Mouse (Mus musculus) testis, adult 2 months (tissue): ENCODE measurements around the gene Iglon5.

ENCODE experiments used
- CTCF ChIP-seq: fragments of 200-500 bp; IDR thresholded peaks from 2 replicates; pipeline ENCODE4 v1.5.1; 2012; ENCODE audit warnings: low read depth, mild to moderate bottlenecking, inconsistent platforms, low read length, moderate library complexity; ENCODE audit not compliant: control insufficient read depth, insufficient read depth, insufficient replicate concordance
- POLR2A ChIP-seq: fragments of 200-500 bp; IDR thresholded peaks from 2 replicates; pipeline ENCODE4 v1.6.1; 2012; ENCODE audit warnings: low read depth, mild to moderate bottlenecking, inconsistent platforms, low read length, moderate library complexity; ENCODE audit not compliant: control insufficient read depth

DNA sequence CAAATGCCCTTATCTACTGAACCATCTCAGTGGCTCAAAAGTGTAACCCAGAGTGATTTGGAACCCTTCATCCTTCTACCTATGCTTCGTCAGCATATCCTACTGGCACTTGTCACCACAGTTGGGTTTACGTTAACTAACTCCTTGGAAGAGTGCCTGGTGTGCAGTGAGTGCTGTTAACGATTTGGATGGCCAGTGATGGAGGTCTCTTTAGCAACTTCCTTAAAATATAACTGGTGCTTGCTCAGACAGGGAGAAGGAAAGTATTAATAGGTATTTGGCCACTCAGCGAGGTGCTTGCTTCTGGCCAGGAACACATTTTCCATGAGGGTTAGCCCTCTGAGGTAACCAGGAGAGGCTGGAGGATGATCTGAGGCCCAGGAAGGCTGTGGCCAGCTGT is 42.1 kb downstream of the Iglon5 start:
- TF ChIP-seq POLR2A = no peak
- TF ChIP-seq CTCF = no peak
